Mouse (Mus musculus) heart, postnatal 4 days (tissue): ENCODE results near the gene Fyn. TPM values are rescaled to one million over a fixed set of nuclear protein-coding genes. Genes with fewer than 3 reads are reported as not detected.
A peak's percentile ranks its signal among the peaks of the same experiment; 100 is the strongest.

Experiments
- DNase-seq: peaks from one replicate; pipeline ENCODE4 v3.0.0; 2021
- total RNA-seq, 2 experiments: library from RNA; stranded (reverse); gene quantifications; 2 replicates each; pipeline ENCODE4 v1.2.3; 2021

Fyn gene
- total RNA-seq, 2 experiments from 2014 or later, result 51.2 to 53.0 TPM

GRCm38 (mm10) chr10:39412826-39413620 lies 44.4 kb downstream of the Fyn start:
- no peak for DNase-seq

GRCm38 (mm10) chr10:39414068-39414467 lies 45.4 kb downstream of the Fyn start:
- no peak for DNase-seq

- no peak for DNase-seq
Observed at GRCm38 (mm10) chr10:39415586-39415985, 46.9 kb downstream of the Fyn start.

- no peak for DNase-seq
Observed at GRCm38 (mm10) chr10:39417611-39418010, 49.0 kb downstream of the Fyn start.

GRCm38 (mm10) chr10:39418395-39418794 lies 49.7 kb downstream of the Fyn start:
- DNase-seq, result no peak

GRCm38 (mm10) chr10:39420842-39421617 lies 52.4 kb downstream of the Fyn start:
- DNase-seq, result peak; percentile 50

GRCm38 (mm10) chr10:39421772-39422171 lies 53.1 kb downstream of the Fyn start:
- DNase-seq, result no peak

- no peak for DNase-seq
Observed at GRCm38 (mm10) chr10:39424643-39425042, 56.0 kb downstream of the Fyn start.

- no peak for DNase-seq
Observed at GRCm38 (mm10) chr10:39426033-39426432, 57.4 kb downstream of the Fyn start.

GRCm38 (mm10) chr10:39426833-39427490 lies 58.3 kb downstream of the Fyn start:
- DNase-seq, result no peak

GRCm38 (mm10) chr10:39429661-39430060 lies 61.0 kb downstream of the Fyn start:
- DNase-seq, result no peak

GRCm38 (mm10) chr10:39430074-39430764 lies 61.6 kb downstream of the Fyn start:
- no peak for DNase-seq

- no peak for DNase-seq
Observed at GRCm38 (mm10) chr10:39431265-39431664, 62.6 kb downstream of the Fyn start.

GRCm38 (mm10) chr10:39432648-39433568 lies 64.3 kb downstream of the Fyn start:
- no peak for DNase-seq

- DNase-seq, result no peak
Observed at GRCm38 (mm10) chr10:39433893-39434292, 65.2 kb downstream of the Fyn start.

- DNase-seq, result no peak
Observed at GRCm38 (mm10) chr10:39434758-39435448, 66.2 kb downstream of the Fyn start.

- DNase-seq, result no peak
Observed at GRCm38 (mm10) chr10:39438905-39439304, 70.2 kb downstream of the Fyn start.

- DNase-seq, result no peak
Observed at GRCm38 (mm10) chr10:39440506-39440905, 71.9 kb downstream of the Fyn start.

- no peak for DNase-seq
Observed at GRCm38 (mm10) chr10:39441636-39442035, 73.0 kb downstream of the Fyn start.

- DNase-seq, result no peak
Observed at GRCm38 (mm10) chr10:39443122-39443521, 74.5 kb downstream of the Fyn start.

GRCm38 (mm10) chr10:39443947-39444346 lies 75.3 kb downstream of the Fyn start:
- DNase-seq, result no peak
